8 mouse cellular contexts compared by ENCODE assay signal in genomic region chr10:67537151-67537994, GRCm38 (mm10). TPM values are rescaled to one million over a fixed set of nuclear protein-coding genes. Genes with fewer than 3 reads are reported as not detected.
A peak's percentile ranks its signal among the peaks of the same experiment; 100 is the strongest.
DNase-seq lines count a peak whose midpoint lies in the region; ATAC-seq and TF ChIP-seq lines count a peak whose summit lies in the region.

No protein-coding gene starts in this region.

- TF ChIP-seq CTCF in bone marrow macrophage, adult 2 months (IDR thresholded peaks at IDR 0.05; ENCODE audit: low read depth, low read length): no peak
- no peak for TF ChIP-seq CTCF in embryonic fibroblast, embryonic 13.5 days (IDR thresholded peaks at IDR 0.05; ENCODE audit: borderline replicate concordance, insufficient read depth, low read length)
- no peak for TF ChIP-seq CTCF in liver, adult 2 months (IDR thresholded peaks at IDR 0.05; ENCODE audit: low read depth, low read length)

- WGBS in heart, embryonic 11.5 days (ENCODE audit: insufficient replicate concordance): under 1% methylated on average over 51 of the region's 51 CpGs
- under 1% methylated on average over 51 of the region's 51 CpGs for WGBS in kidney, embryonic 16.5 days
- under 1% methylated on average over 51 of the region's 51 CpGs for WGBS in liver, adult 2 months

- peak overlapping the region; percentile 32; the same call in 1 of the 2 replicates for H3K27ac ChIP-seq in bone marrow macrophage, adult 2 months (ENCODE audit: insufficient read depth, low read depth, low read length)
- H3K27ac ChIP-seq in embryonic fibroblast, embryonic 13.5 days (ENCODE audit: insufficient read depth, low read length): peak overlapping the region; percentile 67
- H3K27ac ChIP-seq in heart, embryonic 11.5 days (ENCODE audit: low read depth, low read length): peak overlapping the region; percentile 57; the same call in 1 of the 2 replicates
- H3K27ac ChIP-seq in kidney, embryonic 16.5 days (ENCODE audit: low read length): peak overlapping the region; percentile 88
- H3K27ac ChIP-seq in liver, adult 2 months (replicated peaks; ENCODE audit: insufficient read depth, low read depth, low read length): no peak overlapping the region; the same call in 1 of the 2 replicates

- H3K27me3 ChIP-seq in heart, embryonic 11.5 days (ENCODE audit: control insufficient read depth, insufficient read depth, low read length): peaks cover 72% of the 10 kb centered on the region
- peaks cover 74% of the 10 kb centered on the region for H3K27me3 ChIP-seq in kidney, embryonic 16.5 days (ENCODE audit: insufficient read depth, low read length)
- H3K27me3 ChIP-seq in liver, adult 2 months (ENCODE audit: control insufficient read depth, insufficient read depth, low read length): peaks cover 23% of the 10 kb centered on the region
- H3K27me3 ChIP-seq in myocyte (ENCODE audit: control insufficient read depth, insufficient read depth, insufficient read length): peaks cover 7% of the 10 kb centered on the region
- no peaks in the 10 kb centered on the region for H3K27me3 ChIP-seq in splenic B cell, adult 2 months (ENCODE audit: control insufficient read depth, insufficient read depth, low read length, poor library complexity, severe bottlenecking)

- no peaks in the 10 kb centered on the region for H3K36me3 ChIP-seq in heart, embryonic 11.5 days (ENCODE audit: control insufficient read depth, insufficient read depth, low read length)
- H3K36me3 ChIP-seq in kidney, embryonic 16.5 days (ENCODE audit: insufficient read depth, low read length): no peaks in the 10 kb centered on the region
- no peaks in the 10 kb centered on the region for H3K36me3 ChIP-seq in liver, adult 2 months (ENCODE audit: control insufficient read depth, insufficient read depth, low read length)
- H3K36me3 ChIP-seq in myocyte (ENCODE audit: control insufficient read depth, insufficient read depth): no peaks in the 10 kb centered on the region
- no peaks in the 10 kb centered on the region for H3K36me3 ChIP-seq in splenic B cell, adult 2 months (ENCODE audit: control insufficient read depth, insufficient read depth, low read length, poor library complexity, severe bottlenecking)

- 0 out of 2 replicates have a peak, but pooled peaks have one; percentile 50 for TF ChIP-seq POLR2A in bone marrow macrophage, adult 2 months (IDR thresholded peaks at IDR 0.05; ENCODE audit: borderline replicate concordance, low read depth, low read length)
- TF ChIP-seq POLR2A in embryonic fibroblast, embryonic 13.5 days (IDR thresholded peaks at IDR 0.05; ENCODE audit: low read depth, low read length): peak; percentile 66
- no peak for TF ChIP-seq POLR2A in liver, adult 2 months (IDR thresholded peaks at IDR 0.05; ENCODE audit: extremely low read depth, insufficient read depth, low read length)
- peak; percentile 45 for TF ChIP-seq POLR2A in myocyte (IDR thresholded peaks at IDR 0.05; ENCODE audit: insufficient read length, low read depth)

- H3K9ac ChIP-seq in heart, embryonic 11.5 days (ENCODE audit: low read depth, low read length): peak overlapping the region; percentile 71; the same call in 1 of the 2 replicates
- H3K9ac ChIP-seq in kidney, embryonic 16.5 days (replicated peaks; ENCODE audit: low read length): peak overlapping the region; percentile 77
- peak overlapping the region; percentile 68 for H3K9ac ChIP-seq in liver, adult 2 months (ENCODE audit: low read depth, low read length)

- H3K79me2 ChIP-seq in liver, adult 2 months (ENCODE audit: control insufficient read depth, insufficient read depth, low read length): no peaks in the 10 kb centered on the region
- peaks cover 27% of the 10 kb centered on the region for H3K79me2 ChIP-seq in myocyte (ENCODE audit: control insufficient read depth, insufficient read depth)

- peak overlapping the region; percentile 98 for H3K4me2 ChIP-seq in heart, embryonic 11.5 days
- peak overlapping the region; percentile 99 for H3K4me2 ChIP-seq in kidney, embryonic 16.5 days (replicated peaks; ENCODE audit: low read depth, low read length)
- peak overlapping the region; percentile 99 for H3K4me2 ChIP-seq in myocyte (ENCODE audit: low read depth)

- peak; percentile 82 for ATAC-seq in heart, embryonic 11.5 days (replicated peaks; ENCODE audit: insufficient number of reproducible peaks, low FRiP score, low TSS enrichment)
- peak; percentile 90 for ATAC-seq in kidney, embryonic 16.5 days (ENCODE audit: low FRiP score, low TSS enrichment)

- H3K4me3 ChIP-seq in bone marrow macrophage, adult 2 months (ENCODE audit: insufficient read depth, low read length): peak overlapping the region; percentile 61
- H3K4me3 ChIP-seq in embryonic fibroblast, embryonic 13.5 days (ENCODE audit: insufficient read depth, low read length): peak overlapping the region; percentile 66
- peak overlapping the region; percentile 71 for H3K4me3 ChIP-seq in heart, embryonic 11.5 days (ENCODE audit: low read depth, low read length)
- peak overlapping the region; percentile 77 for H3K4me3 ChIP-seq in kidney, embryonic 16.5 days (ENCODE audit: low read length)
- peak overlapping the region; percentile 59 for H3K4me3 ChIP-seq in liver, adult 2 months (ENCODE audit: insufficient read depth, low read depth, low read length)
- H3K4me3 ChIP-seq in myocyte: peak overlapping the region; percentile 60

- H3K9me3 ChIP-seq in heart, embryonic 11.5 days (replicated peaks; ENCODE audit: control insufficient read depth, low read length): no peaks in the 10 kb centered on the region
- no peaks in the 10 kb centered on the region for H3K9me3 ChIP-seq in kidney, embryonic 16.5 days (ENCODE audit: low read length)

- peak; percentile 95 for DNase-seq in A20 (ENCODE audit: low read depth, low spot score)
- peak; percentile 90 for DNase-seq in liver, adult 2 months (ENCODE audit: extremely low read depth, low read depth, low spot score)
- DNase-seq in splenic B cell, adult 2 months (ENCODE audit: low read depth, low spot score): peak; percentile 96

- H3ac ChIP-seq in myocyte (ENCODE audit: control insufficient read depth, insufficient read length): peak overlapping the region; percentile 39

- no peaks in the 10 kb centered on the region for H3K4me1 ChIP-seq in bone marrow macrophage, adult 2 months (ENCODE audit: control insufficient read depth, insufficient read depth, low read length)
- no peaks in the 10 kb centered on the region for H3K4me1 ChIP-seq in embryonic fibroblast, embryonic 13.5 days (ENCODE audit: control insufficient read depth, insufficient read depth, low read length)
- peaks cover 25% of the 10 kb centered on the region for H3K4me1 ChIP-seq in heart, embryonic 11.5 days (ENCODE audit: control insufficient read depth, insufficient read depth, low read length)
- peaks cover 41% of the 10 kb centered on the region for H3K4me1 ChIP-seq in kidney, embryonic 16.5 days (ENCODE audit: insufficient read depth, low read length)
- H3K4me1 ChIP-seq in liver, adult 2 months (ENCODE audit: control insufficient read depth, insufficient read depth, low read length): peaks cover 3% of the 10 kb centered on the region; the same call in 1 of the 2 replicates

TF ChIP-seq in myocyte, 11 proteins besides CTCF, POLR2A, EP300 and RAD21:
- TF ChIP-seq USF1 (IDR thresholded peaks at IDR 0.05; ENCODE audit: low read depth) (peak; percentile 92), SRF (IDR thresholded peaks at IDR 0.05; ENCODE audit: control insufficient read depth, insufficient read length, low read depth) (peak; percentile 99), POLR2AphosphoS2 (IDR thresholded peaks at IDR 0.05; ENCODE audit: insufficient read length, low read depth) (no peak)

RNA-seq across cellular contexts. Expression of gene Egr2, which starts 2.1 kb away (rescaled TPM):
- polyA plus RNA-seq in bone marrow macrophage, adult 2 months (2012; ENCODE audit: insufficient read depth, insufficient read length, missing spikeins): 3.6 and 5.8 TPM in 2 replicates
- polyA plus RNA-seq in embryonic fibroblast, embryonic 13.5 days (2011; ENCODE audit: insufficient read length, low read depth, missing spikeins): 11.1 and 17.6 TPM in 2 replicates
- 0.11 TPM in 1 of 2 replicates, not detected in the other for polyA plus RNA-seq in heart, embryonic 11.5 days (2014; fragmentation: Nextera tagmentation; extraction: Ambion mirVana)
- polyA plus RNA-seq in kidney, embryonic 16.5 days (2015; fragmentation: Nextera tagmentation; extraction: Ambion mirVana): 0.64 and 1.1 TPM in 2 replicates
- total RNA-seq in liver, adult 2 months (2014; rRNA removed): 0.09 and 0.34 TPM in 2 replicates
- polyA plus RNA-seq in liver, adult 2 months (2012; rRNA removed): 0.15 and 0.73 TPM in 2 replicates
- 3.1 TPM for polyA plus RNA-seq in myocyte (2012; fragmentation: generic; extraction: Trizol)

RNA-seq across cellular contexts. Expression of gene Ado, which starts 11.4 kb away (rescaled TPM):
- 23.6 TPM in 2 replicates for polyA plus RNA-seq in bone marrow macrophage, adult 2 months (2012; ENCODE audit: insufficient read depth, insufficient read length, missing spikeins)
- 24.7 and 25.2 TPM in 2 replicates for polyA plus RNA-seq in embryonic fibroblast, embryonic 13.5 days (2011; ENCODE audit: insufficient read length, low read depth, missing spikeins)
- polyA plus RNA-seq in heart, embryonic 11.5 days (2014; fragmentation: Nextera tagmentation; extraction: Ambion mirVana): 54.3 and 57.7 TPM in 2 replicates
- 73.1 and 74.9 TPM in 2 replicates for polyA plus RNA-seq in kidney, embryonic 16.5 days (2015; fragmentation: Nextera tagmentation; extraction: Ambion mirVana)
- 8.5 and 10.0 TPM in 2 replicates for total RNA-seq in liver, adult 2 months (2014; rRNA removed)
- polyA plus RNA-seq in liver, adult 2 months (2012; rRNA removed): 7.0 and 7.8 TPM in 2 replicates
- 18.3 TPM for polyA plus RNA-seq in myocyte (2012; fragmentation: generic; extraction: Trizol)
